Mouse (Mus musculus) frontal cortex, postnatal 10 days (tissue): Measurements from ENCODE around the gene Vkorc1.
"Not testable (repeated sequence)": the region's sequence is repeated elsewhere in the genome, so short reads cannot be mapped to it uniquely, and the experiment has no call there.

Experiments used
- DNase-seq, 2 experiments: peaks; one replicate each; pipeline ENCODE4 v3.0.0; 2022; ENCODE audit warnings: low spot score in 2 of 2, mixed read lengths in 1 of 2

The Vkorc1 gene

DNA sequence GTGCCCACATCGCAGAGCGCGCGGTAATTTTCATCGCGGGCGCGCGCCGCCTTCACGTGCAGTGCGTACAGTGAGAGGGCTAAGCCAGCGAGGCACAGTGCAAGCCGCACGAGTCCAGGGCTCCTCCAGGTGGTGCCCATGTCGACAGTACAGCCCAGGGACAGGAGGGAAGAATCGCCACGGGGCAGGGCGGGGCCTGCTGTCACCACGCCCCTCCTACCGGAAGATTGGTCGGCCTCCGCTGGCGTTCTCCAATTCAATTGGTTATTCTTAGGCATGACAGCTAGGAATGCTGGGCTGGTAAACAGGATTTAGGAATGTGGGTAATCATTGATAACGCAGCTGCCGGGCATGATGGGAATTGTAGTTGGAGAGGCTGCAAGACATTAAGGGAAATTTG is at the start of gene Vkorc1, which contains the start of gene Gm21974:
TSS of gene Vkorc1 (minus strand) at position 176 of the 400 bp plus-strand sequence.
TSS of gene Gm21974 (minus strand) at position 13 of the 400 bp plus-strand sequence.
- DNase-seq, result peak; percentile 93 to 95

DNA sequence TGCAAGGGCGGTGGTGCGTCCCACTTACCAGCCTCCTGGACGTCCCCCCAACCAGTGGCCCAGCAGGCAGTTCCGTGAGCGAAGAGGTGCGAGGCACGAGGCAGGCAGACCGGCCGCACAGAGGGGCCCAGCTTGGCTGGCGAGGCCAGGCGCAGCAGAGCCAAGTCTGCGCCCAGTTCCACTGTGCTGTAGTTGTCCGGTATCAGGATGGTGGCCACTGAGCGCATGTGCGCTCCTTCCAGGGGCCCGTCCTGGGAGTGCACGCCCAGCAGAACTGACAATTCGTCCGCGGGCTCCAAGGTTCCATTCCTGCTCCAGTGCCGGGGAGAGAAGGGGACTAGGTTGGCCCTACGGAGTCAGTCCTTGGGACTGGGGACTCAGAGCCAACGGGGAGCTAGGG is 49.2 kb upstream of the Vkorc1 start:
- no peak for DNase-seq

DNA sequence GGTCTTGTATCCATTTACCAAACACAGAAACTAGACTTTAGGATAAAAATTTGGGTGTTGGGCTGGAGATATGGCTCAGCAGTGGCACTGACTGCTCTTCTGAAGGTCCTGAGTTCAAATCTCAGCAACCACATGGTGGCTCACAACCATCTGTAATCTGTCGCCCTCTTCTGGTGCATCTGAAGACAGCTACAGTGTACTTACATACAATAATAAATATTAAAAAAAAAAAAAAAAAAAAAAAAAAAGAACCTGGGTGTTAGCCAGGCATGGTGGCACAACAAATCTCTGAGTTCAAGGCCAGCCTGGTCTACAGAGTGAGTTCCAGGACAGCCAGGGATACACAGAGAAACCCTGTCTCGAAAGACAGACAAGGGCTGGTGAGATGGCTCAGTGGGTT is 46.7 kb upstream of the Vkorc1 start:
- not testable (repeated sequence) for DNase-seq

DNA sequence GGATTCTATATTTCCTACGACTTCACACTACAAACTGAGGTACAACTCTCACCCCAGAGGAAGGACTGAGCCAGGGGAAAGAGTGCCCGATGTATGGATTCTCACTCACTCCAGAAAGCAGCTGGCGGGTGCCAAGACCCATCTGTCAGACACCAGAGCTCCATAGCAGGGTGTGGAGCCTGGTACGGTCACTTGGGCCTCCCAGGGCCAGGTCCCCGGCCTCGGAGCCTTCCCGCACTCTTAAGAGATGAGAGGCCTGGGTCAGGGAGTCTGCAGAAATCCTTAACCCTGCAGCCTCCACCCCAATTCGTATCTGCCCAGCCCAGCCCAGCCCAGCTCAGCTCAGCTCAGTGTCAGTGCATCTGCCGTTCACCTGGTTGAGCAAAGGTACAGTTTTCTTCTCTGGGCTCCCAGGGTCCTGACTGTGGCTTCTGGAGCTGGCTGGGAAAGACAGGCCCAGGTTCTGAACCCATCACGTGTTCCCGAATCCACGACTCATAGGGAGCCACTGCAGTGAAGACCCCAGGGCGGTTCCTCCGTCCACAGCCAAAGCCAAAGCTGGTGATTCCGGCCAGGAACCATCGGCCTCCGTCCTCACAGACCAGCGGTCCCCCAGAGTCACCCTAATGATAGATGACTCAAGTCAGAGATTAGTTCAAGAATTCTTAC is 40.9 kb upstream of the Vkorc1 start:
- DNase-seq, result no peak

DNA sequence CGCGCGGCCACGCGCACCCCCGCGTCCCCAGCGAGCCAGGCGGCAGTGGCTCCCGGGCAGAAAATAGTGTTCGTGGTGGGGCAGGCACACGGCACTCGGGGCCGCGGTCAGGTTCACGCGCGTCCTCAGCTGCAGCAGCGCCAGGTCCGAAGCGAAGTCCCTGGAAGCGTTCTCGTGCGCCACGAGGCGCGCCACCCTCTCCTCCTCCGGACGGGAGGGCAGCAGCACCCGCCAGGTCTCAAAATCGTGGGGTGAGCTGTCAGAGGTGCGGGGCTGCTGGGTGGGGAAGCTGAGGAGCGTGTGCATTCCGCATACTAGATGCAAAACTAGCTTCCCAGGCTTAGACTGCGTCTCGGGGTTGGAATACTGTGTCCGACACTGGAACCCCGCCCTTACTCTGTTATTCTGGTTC is 40.3 kb upstream of the Vkorc1 start:
- no peak for DNase-seq

DNA sequence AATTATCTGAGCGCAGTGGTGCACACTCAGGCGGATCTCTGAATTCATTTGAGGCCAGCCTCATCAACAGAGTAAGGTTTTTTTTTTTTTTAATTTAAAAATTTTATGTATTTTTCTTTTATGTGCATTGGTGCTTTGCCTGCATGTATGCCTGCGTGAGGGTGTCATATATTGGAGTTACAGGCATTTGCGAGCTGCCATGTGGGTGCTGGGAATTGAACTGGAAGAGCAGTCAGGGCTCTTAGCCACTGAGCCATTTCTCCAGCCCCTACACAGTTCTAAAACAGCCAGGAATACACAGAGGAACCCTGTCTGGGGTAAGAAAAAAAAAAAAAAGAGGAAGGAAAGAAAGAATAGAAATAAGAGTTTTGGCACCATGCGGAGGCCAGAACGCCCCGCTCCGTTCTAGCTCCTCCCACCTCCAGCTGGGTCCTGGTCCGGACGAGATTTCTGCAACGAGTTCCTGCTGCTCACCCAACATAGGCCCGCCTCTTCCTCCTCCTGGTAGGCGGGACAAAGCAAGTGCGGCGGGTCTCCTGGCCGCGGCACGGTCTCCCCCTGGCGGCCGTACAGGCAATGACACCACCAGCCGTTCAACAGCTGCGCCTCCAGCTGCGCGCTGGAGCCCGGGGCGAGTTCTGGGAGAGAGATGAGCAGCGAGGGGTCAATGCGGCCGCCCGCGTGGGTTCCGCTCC is 39.8 kb upstream of the Vkorc1 start:
- peak; percentile 90 to 93 for DNase-seq

DNA sequence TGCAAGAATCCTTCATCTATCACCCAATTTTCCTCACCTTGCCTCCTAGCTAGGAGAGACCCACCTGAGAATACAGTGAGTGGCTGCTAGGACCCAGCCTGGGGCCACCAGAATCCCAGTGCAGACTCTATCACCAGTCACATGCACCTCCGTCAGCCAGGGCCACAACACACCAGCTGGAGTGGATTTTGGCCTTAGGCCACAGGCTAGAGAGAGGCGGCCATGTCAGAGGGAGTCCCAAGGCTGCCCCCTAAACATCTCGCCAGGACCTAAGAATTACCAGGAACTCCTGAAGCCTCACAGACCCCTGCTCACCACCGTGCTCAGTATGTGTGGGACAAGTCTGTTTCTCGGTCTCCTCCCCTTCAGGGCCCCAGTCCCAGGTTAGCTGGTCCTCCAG is 38.7 kb upstream of the Vkorc1 start:
- no peak for DNase-seq

DNA sequence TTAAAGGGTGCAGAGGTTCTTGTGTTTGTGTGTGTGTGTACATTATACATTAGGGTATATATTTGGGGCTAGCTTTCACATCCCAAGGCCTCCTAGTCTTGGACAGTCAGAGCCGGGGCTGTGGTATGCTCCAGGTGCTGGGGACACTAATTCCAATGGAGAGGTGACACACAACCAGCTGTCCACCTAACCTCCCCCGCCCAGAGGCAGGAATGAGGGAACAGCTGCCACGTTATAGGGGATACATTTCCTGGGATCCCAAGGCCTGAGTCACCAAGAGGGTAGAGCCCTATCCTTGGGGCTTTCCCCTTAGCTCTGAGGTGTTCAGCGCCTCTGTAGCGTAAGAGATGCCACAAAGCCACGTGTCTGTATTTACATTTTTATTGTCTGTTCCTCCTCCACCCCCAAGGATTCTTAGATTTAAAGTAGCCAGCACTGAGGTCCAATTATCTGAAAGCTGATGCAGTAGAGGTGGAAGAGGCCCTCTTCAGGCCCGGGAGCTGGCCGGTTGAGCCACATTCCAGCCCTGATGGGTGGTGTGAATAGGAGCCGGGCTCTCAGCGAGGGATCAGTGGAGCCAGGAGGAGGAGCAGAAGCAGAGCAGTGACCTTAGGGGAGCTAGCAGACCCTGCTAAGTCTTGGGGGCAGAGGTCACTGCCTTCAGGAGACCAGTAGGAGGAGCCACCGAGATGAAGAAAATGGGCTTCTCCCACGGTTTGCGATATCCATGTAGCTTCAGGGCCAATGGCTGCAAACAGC is 37.0 kb upstream of the Vkorc1 start:
- DNase-seq, result no peak

DNA sequence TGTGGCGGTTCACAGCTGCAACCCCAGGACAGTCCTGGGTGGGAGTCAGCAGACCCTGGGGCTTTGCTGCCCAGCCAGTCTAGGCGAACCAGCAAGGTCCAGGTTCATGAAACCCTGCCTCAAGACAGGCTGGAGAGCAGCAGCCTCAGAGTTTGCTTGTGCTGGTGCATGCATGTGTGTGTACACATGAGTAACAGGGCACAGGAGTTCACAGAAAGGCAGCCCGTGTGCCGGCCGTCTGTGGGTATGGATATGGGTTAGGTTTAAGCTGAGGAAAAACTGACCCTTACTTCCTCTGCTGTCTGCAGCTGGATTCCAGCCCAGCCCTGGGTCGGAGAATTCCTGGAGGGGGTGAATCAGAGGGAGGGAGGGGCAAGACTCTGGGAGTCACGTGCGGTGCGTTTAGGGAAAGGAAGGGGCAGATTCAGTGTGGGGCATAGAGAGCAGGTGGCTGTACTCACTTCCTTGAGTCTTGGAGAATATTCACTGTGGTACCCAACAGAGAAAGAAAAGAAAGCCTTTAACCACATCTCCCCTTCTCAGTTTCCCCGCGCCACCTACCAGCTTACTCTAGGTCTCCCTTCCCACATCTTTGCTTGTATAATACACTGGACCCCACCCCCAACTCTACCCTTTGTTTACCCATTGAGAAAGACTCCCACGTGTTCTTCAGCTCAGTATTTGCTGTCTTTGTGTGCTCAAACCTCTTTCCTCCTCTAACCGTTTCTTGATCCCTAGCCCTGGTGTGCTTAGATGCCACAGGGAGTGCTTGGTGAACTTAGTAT is 36.1 kb upstream of the Vkorc1 start:
- no peak for DNase-seq

DNA sequence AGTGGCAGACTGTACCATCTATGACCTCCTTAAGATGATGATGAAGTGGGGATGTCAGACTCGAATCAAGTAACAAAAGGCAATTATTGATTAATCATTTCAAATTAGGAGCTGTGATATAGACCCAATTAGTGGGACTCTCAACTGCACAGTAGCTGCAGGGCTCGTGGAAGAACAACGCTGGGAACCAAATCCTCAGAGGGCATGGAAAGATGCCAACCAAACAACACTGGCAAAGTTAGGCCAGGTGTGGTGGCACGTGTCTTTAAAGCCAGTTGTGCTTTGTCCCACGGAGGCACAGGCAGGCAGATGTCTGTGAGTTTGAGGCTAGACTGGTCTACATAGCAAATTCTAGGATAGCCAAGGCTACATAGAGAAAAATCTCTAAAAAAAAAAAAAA is 35.2 kb upstream of the Vkorc1 start:
- no peak for DNase-seq

DNA sequence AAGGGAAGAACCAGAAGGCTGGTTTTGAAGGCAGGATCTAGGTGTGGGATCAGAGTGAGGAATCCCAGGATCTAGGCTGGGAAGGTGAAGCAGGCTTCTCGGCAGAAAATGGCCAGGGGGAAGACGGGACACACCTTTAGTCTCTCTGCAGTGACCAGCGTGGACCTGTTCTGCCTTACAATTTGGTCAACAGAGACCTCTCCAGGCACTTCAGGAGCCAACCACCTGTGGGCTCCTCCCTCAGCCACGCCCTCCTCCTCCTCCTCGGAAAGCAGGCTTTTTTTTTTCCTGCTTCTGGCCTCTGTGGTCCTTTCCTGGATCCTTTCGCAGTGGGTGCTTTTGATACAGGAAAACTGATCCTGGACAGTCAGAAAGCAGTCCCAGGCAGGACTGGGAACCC is 34.5 kb upstream of the Vkorc1 start, which contains the start of gene Prss8:
TSS of gene Prss8 (minus strand) at position 182 of the 400 bp plus-strand sequence.
- DNase-seq, result no peak

DNA sequence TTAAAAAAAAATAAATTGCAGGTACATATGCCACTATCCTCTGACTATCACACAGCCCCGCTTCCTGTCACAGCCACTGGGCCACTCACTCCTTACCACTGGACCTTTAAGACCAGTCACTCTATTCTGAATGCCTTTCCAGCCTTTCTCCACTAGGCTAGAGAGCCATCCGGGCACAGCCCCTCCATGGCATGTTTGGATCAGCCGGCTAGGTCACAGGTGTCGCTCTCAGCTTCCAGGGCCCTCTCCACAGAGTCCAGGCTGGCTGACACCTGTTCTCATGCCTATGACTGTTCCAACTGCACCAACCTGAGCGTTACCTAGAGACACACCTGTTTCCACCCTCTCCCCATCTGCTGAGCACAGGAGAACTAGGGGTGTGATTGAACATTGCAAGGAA is 33.2 kb upstream of the Vkorc1 start:
- DNase-seq, result no peak

DNA sequence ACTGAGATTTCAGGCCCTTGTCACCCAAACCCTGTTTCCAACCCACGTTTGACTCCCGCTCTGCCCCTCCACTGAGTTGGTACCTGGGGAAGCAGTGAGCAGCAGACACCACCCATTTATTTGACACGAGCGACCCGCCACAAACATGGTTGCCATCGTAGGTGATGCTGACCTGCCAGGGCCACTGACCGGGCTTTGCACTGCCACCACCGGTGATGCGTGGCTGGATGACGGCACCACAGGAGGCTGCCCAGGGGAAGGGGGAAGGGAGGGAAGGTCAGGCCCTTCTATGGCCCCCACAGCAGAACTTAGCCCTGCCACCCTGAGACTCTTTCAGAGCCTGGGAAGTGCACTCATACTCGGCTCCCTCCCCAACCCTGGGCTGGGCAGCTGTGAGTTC is 32.3 kb upstream of the Vkorc1 start:
- DNase-seq, result no peak

DNA sequence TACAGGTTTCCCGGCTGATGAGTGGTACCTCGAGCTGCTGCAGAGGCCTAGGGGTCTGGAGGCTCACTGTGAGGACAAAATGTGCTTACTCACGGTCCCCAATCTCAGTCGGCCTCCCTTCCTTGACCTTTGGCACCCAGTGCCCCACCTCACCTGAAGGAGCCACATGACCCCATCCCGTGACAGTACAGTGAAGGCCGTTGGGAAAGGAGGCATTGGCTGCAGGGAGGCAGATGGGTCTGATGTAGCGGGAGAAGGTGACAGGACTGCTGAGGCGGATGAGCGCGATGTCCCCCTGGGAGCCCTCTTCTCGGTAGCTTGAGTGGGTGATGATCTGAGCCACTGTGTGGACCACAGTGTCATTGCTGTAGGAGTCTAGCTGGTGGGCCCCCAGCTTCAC is 31.4 kb upstream of the Vkorc1 start:
- no peak for DNase-seq

DNA sequence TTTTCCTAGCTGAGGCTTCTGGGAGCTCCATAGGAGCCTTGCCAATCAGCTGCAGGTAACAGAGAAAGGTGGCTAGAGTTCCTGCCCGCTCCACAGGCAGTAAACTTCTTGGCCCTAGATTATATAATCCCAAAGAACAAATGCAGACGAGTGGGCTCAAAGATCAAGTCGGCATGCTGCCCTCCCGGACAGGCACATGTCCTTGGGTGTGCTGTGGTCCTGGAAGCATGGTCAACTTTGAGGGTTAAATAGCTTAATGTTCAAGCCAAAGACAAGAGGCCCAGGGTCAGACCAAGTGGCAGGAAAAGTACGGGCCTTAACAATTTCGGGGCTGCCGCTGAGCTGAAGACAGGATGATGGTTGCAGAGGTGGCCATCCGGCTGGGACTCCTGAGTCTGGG is 30.6 kb upstream of the Vkorc1 start:
- DNase-seq, result no peak

DNA sequence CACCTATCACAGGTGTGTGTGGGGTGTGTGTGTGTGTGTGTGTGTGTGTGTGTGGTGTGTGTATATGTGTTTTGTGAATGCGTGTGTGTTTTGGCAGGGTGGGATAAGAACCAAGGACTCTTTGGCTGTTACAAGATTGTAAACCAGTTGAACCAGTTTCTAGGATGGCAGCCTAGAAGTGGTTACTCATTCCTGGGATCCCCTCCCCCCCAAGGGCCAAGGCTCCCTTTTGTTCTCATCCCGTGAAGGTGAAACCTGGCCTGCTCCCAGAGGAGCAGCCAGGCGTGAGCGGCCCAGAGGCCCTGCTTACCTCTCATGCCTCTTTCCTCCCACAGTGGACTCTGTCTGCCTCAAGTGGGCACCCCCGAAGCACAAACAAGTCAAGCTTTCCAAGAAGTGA is 29.8 kb upstream of the Vkorc1 start:
- no peak for DNase-seq

DNA sequence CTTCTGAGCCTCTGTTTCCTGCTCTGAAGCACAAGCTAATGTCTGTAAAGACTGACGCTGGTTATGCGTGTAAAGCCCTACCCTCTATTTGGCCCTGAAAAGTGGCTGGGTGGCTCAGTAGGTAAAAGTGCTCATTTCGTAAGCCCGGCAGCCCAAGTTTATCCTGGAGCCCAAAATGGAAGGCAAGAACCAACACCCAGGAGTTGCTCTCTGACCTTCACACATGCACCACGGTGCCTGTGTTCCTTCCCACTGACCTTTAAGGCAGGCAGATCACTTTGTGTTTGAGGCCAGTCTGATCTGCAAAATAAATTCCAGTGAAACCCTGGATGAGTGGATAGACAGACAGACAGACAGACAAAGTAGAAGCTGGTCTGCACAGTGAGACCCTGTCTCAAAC is 28.3 kb upstream of the Vkorc1 start:
- DNase-seq, result no peak

DNA sequence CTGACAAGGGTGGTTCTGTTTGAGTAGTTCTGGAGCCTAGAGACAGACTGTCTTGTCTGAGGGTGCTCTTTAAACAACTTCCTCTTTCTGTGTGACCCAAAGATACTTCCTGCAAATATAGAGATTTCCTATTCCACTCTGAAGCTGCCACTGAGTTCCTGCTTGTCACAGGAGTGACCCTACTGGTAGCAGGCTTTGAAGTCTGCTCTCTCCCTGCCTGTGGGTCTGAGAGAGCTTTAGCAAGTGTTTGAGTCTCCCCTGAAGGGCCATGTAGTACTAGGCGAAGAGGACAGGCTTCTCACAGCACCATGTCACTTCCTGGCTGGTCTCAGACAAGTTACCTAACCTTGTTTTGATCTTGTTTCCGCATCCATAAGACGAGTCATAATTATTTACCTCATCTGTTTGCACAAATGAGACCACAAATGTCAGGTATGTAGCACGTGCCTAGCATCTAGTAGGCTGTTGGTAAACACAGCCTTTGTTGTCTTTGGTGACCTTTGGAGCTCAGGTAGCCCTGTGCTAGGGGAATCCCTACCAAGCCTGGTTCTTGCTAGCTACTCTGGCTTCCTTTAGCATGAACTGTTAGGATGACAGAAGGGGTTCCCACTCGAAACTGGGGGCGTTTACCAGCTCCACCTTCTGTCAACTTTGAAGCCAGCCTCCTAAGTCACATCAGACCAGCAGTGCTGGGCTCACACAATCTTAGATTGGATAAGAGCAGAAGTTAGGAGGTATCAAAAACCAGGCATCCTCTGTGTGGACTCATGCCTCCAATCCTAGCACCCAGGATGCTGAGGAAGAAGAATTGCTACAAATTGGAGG is 27.2 kb upstream of the Vkorc1 start:
- no peak for DNase-seq

DNA sequence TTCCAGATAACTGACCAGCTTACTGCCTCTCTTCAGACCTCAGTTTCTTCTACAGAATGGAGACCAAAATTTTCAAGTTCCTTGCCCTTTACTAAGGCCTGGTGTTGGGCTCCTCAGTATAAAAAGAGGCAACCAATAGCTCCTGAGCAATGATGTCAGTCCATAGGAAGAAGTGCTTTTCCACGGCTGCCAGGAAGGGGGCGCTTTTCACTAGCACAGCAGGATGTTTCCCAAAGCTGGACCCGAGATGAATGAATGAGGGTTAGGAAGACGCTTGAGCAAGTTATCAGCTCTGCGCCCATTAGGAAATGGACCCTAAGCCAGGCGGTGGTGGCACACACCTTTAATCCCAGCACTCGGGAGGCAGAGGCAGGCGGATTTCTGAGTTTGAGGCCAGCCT is 26.1 kb upstream of the Vkorc1 start:
- DNase-seq, result no peak

DNA sequence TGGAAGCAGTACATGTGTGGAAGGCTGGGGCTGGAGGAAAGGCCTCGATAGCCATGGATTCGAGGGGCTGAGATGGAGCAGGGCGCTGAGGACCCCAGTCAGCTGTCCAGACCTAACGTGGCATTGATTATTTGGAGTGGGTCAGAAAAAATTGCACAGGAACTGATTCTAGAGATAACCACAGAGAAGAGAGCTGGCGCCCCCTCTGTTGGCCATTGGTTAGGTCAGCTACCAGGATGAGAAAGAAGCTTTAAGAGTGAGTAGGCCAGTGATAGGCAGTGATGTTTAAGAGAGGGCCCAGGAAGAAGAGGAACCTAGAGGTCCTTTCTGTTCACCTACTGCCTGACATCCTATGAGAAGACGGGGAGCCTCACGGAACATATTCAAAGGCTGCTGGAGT is 23.9 kb upstream of the Vkorc1 start:
- no peak for DNase-seq

DNA sequence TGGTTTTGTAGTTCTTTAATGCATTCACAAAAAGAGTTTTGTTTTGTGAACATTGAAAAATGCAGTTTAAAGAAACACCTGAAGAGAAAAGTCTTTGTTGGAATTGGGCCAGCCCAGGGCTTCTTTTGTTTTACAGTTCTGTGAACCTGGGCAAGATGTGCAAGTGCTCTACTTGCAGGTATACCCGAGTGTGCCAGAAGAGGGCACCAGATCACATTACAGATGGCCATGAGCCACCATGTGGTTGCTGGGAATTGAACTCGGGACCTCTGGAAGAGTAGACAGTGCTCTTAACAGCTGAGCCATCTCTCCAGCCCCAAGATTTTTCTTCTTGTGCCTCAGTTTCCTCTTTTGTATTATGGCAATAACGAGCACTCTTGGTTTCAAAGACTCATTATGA is 22.8 kb upstream of the Vkorc1 start:
- DNase-seq, result no peak
